Mouse (Mus musculus) CH12.LX (cell line): Measurements from ENCODE around the gene Srsf12.

Experiments used
- BHLHE40 ChIP-seq: IDR thresholded peaks from 2 replicates; pipeline ENCODE4 v1.6.1; 2011; ENCODE audit warnings: mild to moderate bottlenecking, low read depth, low read length, improper control_type of control experiment
- CHD2 ChIP-seq: IDR thresholded peaks from 2 replicates; pipeline ENCODE4 v1.6.1; 2011; ENCODE audit warnings: low read length, improper control_type of control experiment
- EP300 ChIP-seq: IDR thresholded peaks from 2 replicates; pipeline ENCODE4 v1.6.1; 2011; ENCODE audit warnings: low read length, improper control_type of control experiment
- MAX ChIP-seq: IDR thresholded peaks from 2 replicates; pipeline ENCODE4 v1.6.1; 2011; ENCODE audit warnings: low read length, improper control_type of control experiment
- MAZ ChIP-seq: IDR thresholded peaks from 2 replicates; pipeline ENCODE4 v1.6.1; 2012; ENCODE audit warnings: low read depth, mild to moderate bottlenecking, inconsistent platforms, low read length, improper control_type of control experiment, moderate library complexity
- NRF1 ChIP-seq: IDR thresholded peaks from 2 replicates; pipeline ENCODE4 v1.6.1; 2014; ENCODE audit warnings: low read depth, mild to moderate bottlenecking, inconsistent platforms, low read length, improper control_type of control experiment, moderate library complexity
- POLR2A ChIP-seq: IDR thresholded peaks from 2 replicates; pipeline ENCODE4 v1.6.1; 2011; ENCODE audit warnings: low read depth, mild to moderate bottlenecking, improper control_type of control experiment, low read length

DNA sequence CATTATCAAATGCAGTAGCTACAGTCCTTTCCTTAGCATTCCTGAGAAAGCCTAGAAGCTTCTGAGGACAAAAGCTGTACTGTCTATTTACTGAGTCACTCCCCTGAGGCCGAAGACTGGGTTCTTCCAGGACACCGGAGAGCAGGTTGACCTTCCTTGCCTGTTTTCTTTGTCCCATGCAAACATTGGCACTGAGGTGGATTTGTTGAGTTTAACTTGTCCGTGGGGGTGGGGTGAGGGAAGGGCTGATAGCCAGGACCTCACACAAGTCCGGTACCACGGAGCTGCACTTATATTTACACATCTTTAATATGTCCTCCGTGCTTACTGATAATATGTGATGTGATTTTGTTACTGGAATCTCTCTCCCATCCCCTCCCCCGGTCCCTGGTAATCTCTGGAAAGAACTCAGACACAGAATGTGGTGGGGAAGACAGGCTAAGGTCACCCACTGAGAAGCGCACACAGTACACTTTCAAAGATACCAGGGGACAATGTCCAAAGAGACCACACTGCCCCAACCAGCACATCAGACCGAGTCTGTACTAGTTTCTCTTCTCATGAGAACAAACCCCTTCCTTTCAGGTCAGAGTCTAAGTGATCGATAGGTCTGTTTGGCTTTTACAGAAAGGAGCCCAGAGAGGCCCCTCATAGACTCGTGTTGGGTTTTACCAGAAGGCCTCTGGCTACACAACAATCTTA, 48.6 kb downstream of the Srsf12 start:
- TF ChIP-seq MAZ: no peak
- TF ChIP-seq NRF1: no peak
- TF ChIP-seq BHLHE40: no peak
- TF ChIP-seq POLR2A: no peak
- no peak for TF ChIP-seq MAX
- TF ChIP-seq EP300: no peak
- TF ChIP-seq CHD2: no peak
